Comparison of ENCODE assay signal across 21 mouse cellular contexts in the genomic region with DNA sequence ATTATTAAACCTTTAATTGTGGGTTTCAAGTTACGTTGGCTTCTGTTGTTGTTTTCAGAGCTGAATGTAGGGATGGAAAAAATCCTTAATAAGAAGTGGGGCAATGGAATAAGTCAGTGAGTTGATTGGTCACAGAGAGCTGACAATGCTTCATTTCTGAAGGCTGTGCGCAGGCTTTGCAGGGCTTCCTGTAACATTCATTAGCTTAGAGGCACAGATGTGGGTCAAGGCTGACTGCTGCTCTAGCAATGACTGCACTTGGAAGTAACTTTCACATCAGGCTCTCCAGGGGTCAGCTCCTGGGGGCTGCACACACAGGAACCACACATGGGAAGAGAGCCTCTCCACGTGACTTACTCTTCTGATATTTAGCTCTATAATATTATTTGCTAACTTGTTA. TPM values are rescaled to one million over a fixed set of nuclear protein-coding genes. Genes with fewer than 3 reads are reported as not detected.
DNase-seq lines count a peak whose midpoint lies in the region; ATAC-seq and TF ChIP-seq lines count a peak whose summit lies in the region.
"Had no signal": no experiment of that assay in that cellular context is flagged by ENCODE, and none has a peak within 500 bp of the region (broad histone marks: within the 10 kb centered on the region; RNA-seq: fewer than 3 reads in every experiment).

No protein-coding gene starts in this region.

- no peaks in the 10 kb centered on the region for H3K27me3 ChIP-seq in lung, embryonic 14.5 days (ENCODE audit: insufficient read depth, low read length)
- H3K27me3 ChIP-seq in myocyte (ENCODE audit: control insufficient read depth, insufficient read depth, insufficient read length), result no peaks in the 10 kb centered on the region
- H3K27me3 ChIP-seq in liver, embryonic 12.5 days (replicated peaks), result peaks cover 33% of the 10 kb centered on the region
- H3K27me3 ChIP-seq: heart, embryonic 12.5 days; limb, embryonic 15.5 days; neural tube, embryonic 12.5 days had no signal

- peaks cover 5% of the 10 kb centered on the region for H3K36me3 ChIP-seq in lung, embryonic 14.5 days (ENCODE audit: insufficient read depth)
- no peaks in the 10 kb centered on the region for H3K36me3 ChIP-seq in myocyte (ENCODE audit: control insufficient read depth, insufficient read depth)
- H3K36me3 ChIP-seq in liver, embryonic 12.5 days, result no peaks in the 10 kb centered on the region
- H3K36me3 ChIP-seq: embryonic facial prominence, embryonic 12.5 days; G1E; heart, embryonic 12.5 days; limb, embryonic 15.5 days; neural tube, embryonic 12.5 days had no signal

- no peak for TF ChIP-seq POLR2A in myocyte (IDR thresholded peaks at IDR 0.05; ENCODE audit: insufficient read length, low read depth)

- DNase-seq in lung, embryonic 14.5 days, result peak; percentile 61
- DNase-seq in lung, postnatal 25 days (ENCODE audit: low spot score), result no peak
- DNase-seq in adrenal gland, adult 18-20 months (ENCODE audit: low spot score in 2 of 2), result peak; percentile 30 to 42
- DNase-seq in adrenal gland, postnatal 14 days, result peak; percentile 78
- no peak for DNase-seq in cerebellum, postnatal 4 days (ENCODE audit: low spot score in 2 of 2)
- no peak for DNase-seq in left cerebral cortex, postnatal 4 days
- DNase-seq: cerebellum, adult 9-10 months; gastrocnemius, postnatal 36 days; heart, postnatal 4 days; kidney, adult 11 months; kidney, postnatal 14 days; thymus, postnatal 14 days had no signal

- H3K9me3 ChIP-seq in lung, embryonic 14.5 days (ENCODE audit: low read depth, low read length), result no peaks in the 10 kb centered on the region
- no peaks in the 10 kb centered on the region for H3K9me3 ChIP-seq in liver, embryonic 12.5 days (replicated peaks)
- H3K9me3 ChIP-seq: embryonic facial prominence, embryonic 12.5 days; heart, embryonic 12.5 days; limb, embryonic 15.5 days; neural tube, embryonic 12.5 days had no signal

- no peak overlapping the region for H3K27ac ChIP-seq in lung, embryonic 14.5 days (ENCODE audit: low read depth)
- no peak overlapping the region for H3K27ac ChIP-seq in liver, embryonic 12.5 days
- H3K27ac ChIP-seq: embryonic facial prominence, embryonic 12.5 days; limb, embryonic 15.5 days; macrophage; neural tube, embryonic 12.5 days had no signal

- H3ac ChIP-seq in myocyte (ENCODE audit: control insufficient read depth, insufficient read length), result no peak overlapping the region

- H3K4me3 ChIP-seq in lung, embryonic 14.5 days (ENCODE audit: low read depth, low read length), result peak overlapping the region; percentile 65; the same call in 1 of the 2 replicates
- no peak overlapping the region for H3K4me3 ChIP-seq in myocyte
- H3K4me3 ChIP-seq in liver, embryonic 12.5 days, result no peak overlapping the region
- H3K4me3 ChIP-seq: embryonic facial prominence, embryonic 12.5 days; heart, embryonic 12.5 days; limb, embryonic 15.5 days; neural tube, embryonic 12.5 days had no signal

- peak overlapping the region; percentile 69 for H3K4me2 ChIP-seq in lung, embryonic 14.5 days
- peak overlapping the region; percentile 12 for H3K4me2 ChIP-seq in myocyte (ENCODE audit: low read depth)
- H3K4me2 ChIP-seq in liver, embryonic 12.5 days, result no peak overlapping the region
- H3K4me2 ChIP-seq: embryonic facial prominence, embryonic 12.5 days; heart, embryonic 12.5 days; limb, embryonic 15.5 days; neural tube, embryonic 12.5 days had no signal

- 56% methylated on average over 3 of the region's 3 CpGs for WGBS in lung, embryonic 14.5 days
- 74% methylated on average over 3 of the region's 3 CpGs for WGBS in liver, embryonic 12.5 days (ENCODE audit: insufficient replicate concordance)

- no peak for ATAC-seq in lung, embryonic 14.5 days (ENCODE audit: insufficient read depth)
- ATAC-seq in liver, embryonic 12.5 days, result no peak
- ATAC-seq: midbrain, embryonic 16.5 days had no signal

- intact Hi-C loops in left cerebral cortex, postnatal 4 days (cut with DNase I), result loop anchor here (5.0 to 10.0 kb wide), 2 partner anchors 51 to 168 kb away; no protein-coding TSS in a partner anchor

- no peak overlapping the region; the same call in 1 of the 2 replicates for H3K9ac ChIP-seq in lung, embryonic 14.5 days
- H3K9ac ChIP-seq in liver, embryonic 12.5 days, result no peak overlapping the region
- H3K9ac ChIP-seq: embryonic facial prominence, embryonic 12.5 days; heart, embryonic 12.5 days; limb, embryonic 15.5 days; neural tube, embryonic 12.5 days had no signal

- peaks cover 19% of the 10 kb centered on the region for H3K79me2 ChIP-seq in myocyte (ENCODE audit: control insufficient read depth, insufficient read depth)

- H3K4me1 ChIP-seq in lung, embryonic 14.5 days (ENCODE audit: insufficient read depth), result no peaks in the 10 kb centered on the region
- peaks cover 13% of the 10 kb centered on the region; the same call in 1 of the 2 replicates for H3K4me1 ChIP-seq in liver, embryonic 12.5 days

- TF ChIP-seq CTCF in lung, embryonic 14.5 days (IDR thresholded peaks at IDR 0.05; ENCODE audit: low read depth), result no peak

TF ChIP-seq in myocyte, 11 proteins besides CTCF, POLR2A, EP300 and RAD21:
- TF ChIP-seq SRF (IDR thresholded peaks at IDR 0.05; ENCODE audit: control insufficient read depth, insufficient read length, low read depth) (no peak), TCF12 (IDR thresholded peaks at IDR 0.05; ENCODE audit: insufficient read depth, poor library complexity, severe bottlenecking) (no peak), MAX (IDR thresholded peaks at IDR 0.05; ENCODE audit: low read depth) (no peak), POLR2AphosphoS2 (IDR thresholded peaks at IDR 0.05; ENCODE audit: insufficient read length, low read depth) (no peak), E2F4 (IDR thresholded peaks at IDR 0.05; ENCODE audit: insufficient read depth) (no peak), MYOD1 (IDR thresholded peaks at IDR 0.05; ENCODE audit: control insufficient read depth in 1 of 3, insufficient read length in 2 of 3, low read depth in 2 of 3) (no peak), CEBPB (IDR thresholded peaks at IDR 0.05; ENCODE audit: insufficient read depth, poor library complexity, severe bottlenecking) (no peak), TCF3 (IDR thresholded peaks at IDR 0.05; ENCODE audit: insufficient read length, low read depth) (no peak), MYOG (IDR thresholded peaks at IDR 0.05; ENCODE audit: control insufficient read depth in 1 of 3, insufficient read depth in 1 of 3, insufficient read length in 2 of 3, low read depth in 2 of 3) (no peak), REST (IDR thresholded peaks at IDR 0.05; ENCODE audit: insufficient read depth, insufficient read length) (no peak), USF1 (IDR thresholded peaks at IDR 0.05; ENCODE audit: low read depth) (no peak)

RNA-seq across cellular contexts. Expression of gene Pde5a, which starts 5.1 kb away (rescaled TPM):
- polyA plus RNA-seq in lung, embryonic 14.5 days (2014; fragmentation: Nextera tagmentation; extraction: Ambion mirVana), result 55.0 and 57.4 TPM in 2 replicates
- 10 to 100 TPM; 43.8 to 46.0 TPM for total RNA-seq in adrenal gland, adult 18-20 months (2021)
- total RNA-seq in adrenal gland, postnatal 14 days (2021), result 27.9 and 31.4 TPM in 2 replicates
- polyA plus RNA-seq in myocyte (2012; fragmentation: generic; extraction: Trizol), result 4.5 TPM
- polyA plus RNA-seq in liver, embryonic 12.5 days (2016; fragmentation: Nextera tagmentation; extraction: Ambion mirVana), result 2.6 and 2.9 TPM in 2 replicates
- total RNA-seq in left cerebral cortex, postnatal 4 days (2021), result 10 to 100 TPM; 13.1 to 13.7 TPM
- polyA plus RNA-seq: G1E had no signal

Comparison
In these comparisons a context has a peak if more than half of its experiments do, and no peak if none do; other contexts are left out.
1. DNase-seq: peak in lung, embryonic 14.5 days (single experiment), adrenal gland, adult 18-20 months (2 of 2) and adrenal gland, postnatal 14 days (single experiment); none in lung, postnatal 25 days (single experiment), cerebellum, postnatal 4 days (0 of 2) and left cerebral cortex, postnatal 4 days (single experiment).